Mouse (Mus musculus) forebrain, embryonic 16.5 days (tissue): ENCODE results near the gene Dpy19l3. TPM values are rescaled to one million over a fixed set of nuclear protein-coding genes. Genes with fewer than 3 reads are reported as not detected.

Source experiments
- ATAC-seq: fragments of 200-750 bp; cut with Nextera tagmentation; 2 replicates; pipeline ENCODE4 v1.8.0; 2017; ENCODE audit warnings: mild to moderate bottlenecking, moderate library complexity
- H3K27ac ChIP-seq: fragments of 300-500 bp; sonication (generic); 2 replicates; pipeline ENCODE4 v1.5.1; 2014; ENCODE audit warnings: low read length, control low read depth
- H3K27me3 ChIP-seq: fragments of 300-500 bp; sonication (generic); replicated peaks from 2 replicates; pipeline ENCODE4 v1.6.1; 2014; ENCODE audit warnings: low read length; ENCODE audit not compliant: control insufficient read depth, insufficient read depth
- H3K36me3 ChIP-seq: fragments of 300-500 bp; sonication (generic); 2 replicates; pipeline ENCODE4 v1.6.1; 2014; ENCODE audit not compliant: control insufficient read depth, insufficient read depth
- H3K4me1 ChIP-seq: fragments of 300-500 bp; sonication (generic); replicated peaks from 2 replicates; pipeline ENCODE4 v1.6.1; 2014; ENCODE audit warnings: low read length; ENCODE audit not compliant: control insufficient read depth, insufficient read depth
- H3K4me2 ChIP-seq: fragments of 300-500 bp; sonication (generic); 2 replicates; pipeline ENCODE4 v1.6.1; 2014; ENCODE audit warnings: mild to moderate bottlenecking, low read length, control low read depth
- H3K4me3 ChIP-seq: fragments of 300-500 bp; sonication (generic); replicated peaks from 2 replicates; pipeline ENCODE4 v1.5.1; 2014; ENCODE audit warnings: mild to moderate bottlenecking, low read length, control low read depth
- H3K9ac ChIP-seq: fragments of 300-500 bp; sonication (generic); replicated peaks from 2 replicates; pipeline ENCODE4 v1.6.1; 2014; ENCODE audit warnings: low read depth, low read length, control low read depth
- H3K9me3 ChIP-seq: fragments of 300-500 bp; sonication (generic); 2 replicates; pipeline ENCODE4 v1.6.1; 2016; ENCODE audit warnings: low read length; ENCODE audit not compliant: control insufficient read depth
- WGBS: fragments of 180-500 bp; shearing (Covaris S2); extraction: QIAGEN DNeasy Blood & Tissue Kit; methylation state at CpG from one replicate; pipeline ENCODE4 v1.1.7; 2014; 5-methylcytosine and 5-hydroxymethylcytosine counted together
- polyA plus RNA-seq: library from polyadenylated mRNA; unstranded; fragments of >200 nt; fragmentation: Nextera tagmentation; extraction: Ambion mirVana; gene quantifications from 2 replicates; pipeline ENCODE4 v1.2.1, GENCODE M21; 2015

The Dpy19l3 gene
- 45.0 and 56.0 TPM in 2 replicates for polyA plus RNA-seq

GRCm38 (mm10) chr7:35754033-35754885 is at the start of gene Dpy19l3:
Gene Dpy19l3, minus strand, starts transcription at chr7:35754454.
- Histone ChIP-seq H3K9me3 (no peaks in the 10 kb centered on the region), H3K9ac (peak within 1 kb of the TSS; percentile 82), H3K4me1 (peaks cover 17% of the 10 kb centered on the region), H3K27ac (peak within 1 kb of the TSS; percentile 31; the same call in 1 of the 2 replicates), H3K27me3 (no peaks in the 10 kb centered on the region), H3K4me3 (peak within 1 kb of the TSS; percentile 86), H3K4me2 (peak within 1 kb of the TSS; percentile 97), H3K36me3 (peaks cover 9% of the 10 kb centered on the region)
- under 1% methylated on average over 70 of the region's 70 CpGs for WGBS
- peak; percentile 99 for ATAC-seq

- peaks cover 11% of the 10 kb centered on the region for H3K4me1 ChIP-seq
- peak; percentile 94 for ATAC-seq
- peak within 1 kb of the TSS; percentile 86 for H3K27ac ChIP-seq
- peak within 1 kb of the TSS; percentile 97 for H3K9ac ChIP-seq
- WGBS = 23% methylated on average over 23 of the region's 26 CpGs
- H3K4me3 ChIP-seq = peak within 1 kb of the TSS; percentile 84
- H3K9me3 ChIP-seq = no peaks in the 10 kb centered on the region
- H3K36me3 ChIP-seq = peaks cover 12% of the 10 kb centered on the region
- peak within 1 kb of the TSS; percentile 92 for H3K4me2 ChIP-seq
- H3K27me3 ChIP-seq = no peaks in the 10 kb centered on the region
Measured at GRCm38 (mm10) chr7:35802906-35803595, 48.8 kb upstream of the Dpy19l3 start, which contains the start of gene Zfp507. Gene Zfp507, minus strand, starts transcription at chr7:35803003.

- Histone ChIP-seq H3K27me3 (no peaks in the 10 kb centered on the region), H3K4me3 (peak overlapping the region; percentile 84)
- ATAC-seq = peak; percentile 90
Measured at GRCm38 (mm10) chr7:35802201-35802905, 48.1 kb upstream of the Dpy19l3 start.

GRCm38 (mm10) chr7:35796123-35796522 is 41.9 kb upstream of the Dpy19l3 start:
- H3K9me3 ChIP-seq = no peaks in the 10 kb centered on the region
- H3K4me1 ChIP-seq = peaks cover 3% of the 10 kb centered on the region
- H3K4me2 ChIP-seq = no peak overlapping the region
- no peak overlapping the region for H3K4me3 ChIP-seq
- no peaks in the 10 kb centered on the region for H3K27me3 ChIP-seq
- H3K36me3 ChIP-seq = peaks cover 33% of the 10 kb centered on the region
- 54% methylated on average over 7 of the region's 7 CpGs for WGBS
- no peak for ATAC-seq
- no peak overlapping the region for H3K9ac ChIP-seq
- H3K27ac ChIP-seq = no peak overlapping the region

More at GRCm38 (mm10) chr7:35802201-35802905, 48.1 kb upstream of the Dpy19l3 start:
- Histone ChIP-seq H3K36me3 (peaks cover 12% of the 10 kb centered on the region), H3K4me1 (peaks cover 11% of the 10 kb centered on the region), H3K9me3 (no peaks in the 10 kb centered on the region), H3K27ac (peak overlapping the region; percentile 86), H3K4me2 (peak overlapping the region; percentile 92), H3K9ac (peak overlapping the region; percentile 97)
- WGBS = under 1% methylated on average over 47 of the region's 49 CpGs

GRCm38 (mm10) chr7:35794145-35794664 is 40.0 kb upstream of the Dpy19l3 start:
- 71% methylated on average over 12 of the region's 12 CpGs for WGBS
- H3K9me3 ChIP-seq = no peaks in the 10 kb centered on the region
- ATAC-seq = no peak
- H3K27ac ChIP-seq = no peak overlapping the region
- H3K4me3 ChIP-seq = no peak overlapping the region
- H3K27me3 ChIP-seq = no peaks in the 10 kb centered on the region
- H3K4me1 ChIP-seq = peaks cover 4% of the 10 kb centered on the region; the same call in 1 of the 2 replicates
- H3K36me3 ChIP-seq = peaks cover 31% of the 10 kb centered on the region
- H3K9ac ChIP-seq = no peak overlapping the region
- H3K4me2 ChIP-seq = no peak overlapping the region

GRCm38 (mm10) chr7:35792150-35792848 is 38.0 kb upstream of the Dpy19l3 start:
- ATAC-seq = no peak
- Histone ChIP-seq H3K4me3 (no peak overlapping the region), H3K9ac (no peak overlapping the region), H3K36me3 (peaks cover 27% of the 10 kb centered on the region), H3K4me2 (no peak overlapping the region), H3K4me1 (peaks cover 4% of the 10 kb centered on the region; the same call in 1 of the 2 replicates), H3K9me3 (no peaks in the 10 kb centered on the region), H3K27me3 (no peaks in the 10 kb centered on the region), H3K27ac (no peak overlapping the region)
- 88% methylated on average over 12 of the region's 12 CpGs for WGBS

GRCm38 (mm10) chr7:35790926-35791325 is 36.7 kb upstream of the Dpy19l3 start:
- no peak for ATAC-seq
- Histone ChIP-seq H3K9me3 (no peaks in the 10 kb centered on the region), H3K4me2 (no peak overlapping the region), H3K9ac (no peak overlapping the region), H3K27me3 (no peaks in the 10 kb centered on the region), H3K27ac (no peak overlapping the region), H3K36me3 (peaks cover 36% of the 10 kb centered on the region), H3K4me1 (peaks cover 4% of the 10 kb centered on the region; the same call in 1 of the 2 replicates), H3K4me3 (no peak overlapping the region)
- 66% methylated on average over 8 of the region's 8 CpGs for WGBS

- WGBS = 77% methylated on average over 8 of the region's 8 CpGs
- Histone ChIP-seq H3K27ac (no peak overlapping the region), H3K27me3 (no peaks in the 10 kb centered on the region), H3K9me3 (no peaks in the 10 kb centered on the region), H3K9ac (no peak overlapping the region), H3K4me1 (peaks cover 4% of the 10 kb centered on the region; the same call in 1 of the 2 replicates), H3K4me3 (no peak overlapping the region), H3K36me3 (peaks cover 36% of the 10 kb centered on the region), H3K4me2 (no peak overlapping the region)
- no peak for ATAC-seq
Measured at GRCm38 (mm10) chr7:35790201-35790600, 35.9 kb upstream of the Dpy19l3 start.
